Mouse (Mus musculus) heart, embryonic 16.5 days (tissue): Measurements from ENCODE around the gene Ppp2r5c. TPM values are rescaled to one million over a fixed set of nuclear protein-coding genes. Genes with fewer than 3 reads are reported as not detected.

Source experiments
- ATAC-seq: fragments of 200-750 bp; cut with Nextera tagmentation; replicated peaks from 2 replicates; pipeline ENCODE4 v1.8.0; 2017; ENCODE audit warnings: moderate number of reproducible peaks; ENCODE audit not compliant: insufficient read depth, low FRiP score; ENCODE audit errors: extremely low read depth
- H3K27ac ChIP-seq: fragments of 300-500 bp; sonication (generic); 2 replicates; pipeline ENCODE4 v1.5.1; 2014; ENCODE audit warnings: mild to moderate bottlenecking, low read length, control low read depth, moderate library complexity
- H3K27me3 ChIP-seq: fragments of 300-500 bp; sonication (generic); 2 replicates; pipeline ENCODE4 v1.6.1; 2014; ENCODE audit warnings: low read length, mixed read lengths; ENCODE audit not compliant: control insufficient read depth, insufficient read depth
- H3K36me3 ChIP-seq: fragments of 300-500 bp; sonication (generic); 2 replicates; pipeline ENCODE4 v1.6.1; 2014; ENCODE audit not compliant: control insufficient read depth, insufficient read depth
- H3K4me1 ChIP-seq: fragments of 300-500 bp; sonication (generic); 2 replicates; pipeline ENCODE4 v1.6.1; 2014; ENCODE audit warnings: low read length, mixed read lengths; ENCODE audit not compliant: control insufficient read depth, insufficient read depth
- H3K4me2 ChIP-seq: fragments of 300-500 bp; sonication (generic); 2 replicates; pipeline ENCODE4 v1.6.1; 2014; ENCODE audit warnings: low read depth, mild to moderate bottlenecking, control low read depth, low read length
- H3K4me3 ChIP-seq: fragments of 300-500 bp; sonication (generic); 2 replicates; pipeline ENCODE4 v1.5.1; 2014; ENCODE audit warnings: mild to moderate bottlenecking, control low read depth, low read length
- H3K9ac ChIP-seq: fragments of 300-500 bp; sonication (generic); 2 replicates; pipeline ENCODE4 v1.6.1; 2014; ENCODE audit warnings: low read length, control low read depth
- H3K9me3 ChIP-seq: fragments of 300-500 bp; sonication (generic); replicated peaks from 2 replicates; pipeline ENCODE4 v1.6.1; 2016; ENCODE audit warnings: low read length; ENCODE audit not compliant: control insufficient read depth
- WGBS: fragments of 180-500 bp; shearing (Covaris S2); extraction: QIAGEN DNeasy Blood & Tissue Kit; methylation state at CpG from one replicate; pipeline ENCODE4 v1.1.7; 2014; 5-methylcytosine and 5-hydroxymethylcytosine counted together
- polyA plus RNA-seq: library from polyadenylated mRNA; unstranded; fragments of >200 nt; fragmentation: Nextera tagmentation; extraction: Ambion mirVana; gene quantifications from 2 replicates; pipeline ENCODE4 v1.2.1, GENCODE M21; 2015

The Ppp2r5c gene
- polyA plus RNA-seq, 1 experiment from 2014 or later: 132 TPM

DNA sequence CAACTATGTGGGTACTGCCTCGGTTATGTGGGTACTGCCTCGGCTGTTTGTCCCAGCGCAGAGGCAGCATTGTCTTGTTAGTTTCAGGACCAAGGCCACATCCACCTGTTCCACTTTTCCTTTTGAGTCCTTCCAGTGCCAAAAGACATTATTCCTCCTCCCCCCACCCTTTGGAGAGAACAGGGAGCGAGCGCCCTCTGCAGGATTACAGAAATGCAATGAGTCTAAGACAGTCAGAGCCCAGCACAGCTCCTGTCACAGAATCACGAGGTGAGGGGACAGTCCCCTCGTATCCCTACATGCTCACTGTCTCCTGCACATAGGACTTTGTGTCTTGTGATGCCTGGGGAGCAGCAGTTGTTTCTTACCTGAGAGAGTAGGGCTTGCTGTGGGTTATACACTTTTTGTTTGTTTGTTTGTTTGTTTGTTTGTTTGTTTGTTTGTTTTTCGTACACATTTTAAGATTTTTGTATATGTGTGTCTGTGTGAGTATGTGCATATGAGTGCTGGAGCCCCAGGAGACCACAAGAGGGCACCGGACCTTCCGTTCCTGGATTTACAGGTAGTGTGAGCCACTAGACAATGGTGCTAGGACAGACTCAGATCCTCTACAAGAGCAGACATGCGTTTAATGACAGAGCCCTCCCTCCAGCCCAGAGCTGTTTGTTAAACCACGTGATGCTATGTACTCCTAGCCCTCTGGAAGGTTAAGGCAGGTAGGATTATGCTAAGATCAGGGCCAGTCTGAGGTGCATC, 43.2 kb downstream of the Ppp2r5c start:
- ATAC-seq: no peak
- H3K27me3 ChIP-seq: no peaks in the 10 kb centered on the region
- WGBS: 87% methylated on average over 12 of the region's 12 CpGs
- H3K9ac ChIP-seq: no peak overlapping the region
- no peak overlapping the region for H3K27ac ChIP-seq
- no peaks in the 10 kb centered on the region for H3K9me3 ChIP-seq
- H3K36me3 ChIP-seq: peaks cover 4% of the 10 kb centered on the region
- no peak overlapping the region for H3K4me3 ChIP-seq
- H3K4me1 ChIP-seq: peaks cover 40% of the 10 kb centered on the region
- no peak overlapping the region for H3K4me2 ChIP-seq

GRCm38 (mm10) chr12:110492436-110492835, 45.5 kb downstream of the Ppp2r5c start:
- H3K27ac ChIP-seq: no peak overlapping the region
- WGBS: 91% methylated on average over 5 of the region's 5 CpGs
- no peak overlapping the region for H3K4me2 ChIP-seq
- peaks cover 49% of the 10 kb centered on the region for H3K4me1 ChIP-seq
- H3K9ac ChIP-seq: no peak overlapping the region
- H3K9me3 ChIP-seq: no peaks in the 10 kb centered on the region
- ATAC-seq: no peak
- peaks cover 4% of the 10 kb centered on the region for H3K36me3 ChIP-seq
- no peak overlapping the region for H3K4me3 ChIP-seq
- no peaks in the 10 kb centered on the region for H3K27me3 ChIP-seq

GRCm38 (mm10) chr12:110493597-110494369, 46.9 kb downstream of the Ppp2r5c start:
- H3K9me3 ChIP-seq: no peaks in the 10 kb centered on the region
- H3K4me1 ChIP-seq: peaks cover 49% of the 10 kb centered on the region
- no peak overlapping the region for H3K9ac ChIP-seq
- H3K27ac ChIP-seq: peak overlapping the region; percentile 45
- no peaks in the 10 kb centered on the region for H3K27me3 ChIP-seq
- no peak overlapping the region for H3K4me2 ChIP-seq
- H3K4me3 ChIP-seq: no peak overlapping the region
- WGBS: 87% methylated on average over 13 of the region's 13 CpGs
- no peak for ATAC-seq
- peaks cover 4% of the 10 kb centered on the region for H3K36me3 ChIP-seq

DNA sequence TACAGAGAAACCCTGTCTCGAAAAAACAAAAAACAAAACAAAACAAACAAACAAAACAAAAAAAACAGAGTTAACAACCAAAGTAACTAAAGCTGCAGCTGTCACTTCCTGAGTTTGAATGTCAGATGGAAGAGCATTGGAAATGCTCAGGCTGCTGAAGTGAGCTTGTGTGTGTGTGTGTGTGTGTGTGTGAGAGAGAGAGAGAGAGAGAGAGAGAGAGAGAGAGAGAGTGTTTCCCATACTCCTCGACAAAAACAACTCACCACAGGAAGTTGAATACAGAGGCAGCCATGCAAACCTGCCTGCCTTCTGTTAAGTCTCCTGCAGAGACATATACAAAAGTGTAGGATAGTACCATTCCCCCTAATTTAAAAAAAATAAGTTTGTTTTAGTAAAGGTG, 47.9 kb downstream of the Ppp2r5c start:
- 51% methylated on average over 2 of the region's 2 CpGs for WGBS
- H3K9ac ChIP-seq: no peak overlapping the region
- H3K9me3 ChIP-seq: no peaks in the 10 kb centered on the region
- H3K4me2 ChIP-seq: no peak overlapping the region
- no peak for ATAC-seq
- no peak overlapping the region for H3K4me3 ChIP-seq
- H3K36me3 ChIP-seq: peaks cover 4% of the 10 kb centered on the region
- H3K27me3 ChIP-seq: no peaks in the 10 kb centered on the region
- peaks cover 53% of the 10 kb centered on the region for H3K4me1 ChIP-seq
- H3K27ac ChIP-seq: peak overlapping the region; percentile 35; the same call in 1 of the 2 replicates

- no peak for ATAC-seq
- WGBS: 95% methylated on average over 8 of the region's 8 CpGs
Observed at GRCm38 (mm10) chr12:110495260-110495659, 48.3 kb downstream of the Ppp2r5c start.

GRCm38 (mm10) chr12:110496016-110496415, 49.1 kb downstream of the Ppp2r5c start:
- peak overlapping the region; percentile 6; the same call in 1 of the 2 replicates for H3K4me2 ChIP-seq
- H3K4me3 ChIP-seq: no peak overlapping the region
- no peaks in the 10 kb centered on the region for H3K36me3 ChIP-seq
- H3K27me3 ChIP-seq: no peaks in the 10 kb centered on the region
- H3K27ac ChIP-seq: peak overlapping the region; percentile 74
- WGBS: 67% methylated on average over 5 of the region's 5 CpGs
- no peak for ATAC-seq
- peaks cover 56% of the 10 kb centered on the region for H3K4me1 ChIP-seq
- H3K9ac ChIP-seq: peak overlapping the region; percentile 2; the same call in 1 of the 2 replicates
- H3K9me3 ChIP-seq: no peaks in the 10 kb centered on the region

More at GRCm38 (mm10) chr12:110495260-110495659, 48.3 kb downstream of the Ppp2r5c start:
- Histone ChIP-seq H3K36me3 (peaks cover 3% of the 10 kb centered on the region), H3K4me3 (no peak overlapping the region), H3K4me2 (no peak overlapping the region), H3K27me3 (no peaks in the 10 kb centered on the region), H3K9me3 (no peaks in the 10 kb centered on the region), H3K4me1 (peaks cover 54% of the 10 kb centered on the region), H3K27ac (peak overlapping the region; percentile 35; the same call in 1 of the 2 replicates), H3K9ac (no peak overlapping the region)

- 26% methylated on average over 3 of the region's 3 CpGs for WGBS
- H3K4me1 ChIP-seq: peaks cover 62% of the 10 kb centered on the region
- no peak overlapping the region; the same call in 1 of the 2 replicates for H3K9ac ChIP-seq
- H3K27me3 ChIP-seq: no peaks in the 10 kb centered on the region
- H3K4me3 ChIP-seq: no peak overlapping the region
- no peak for ATAC-seq
- H3K4me2 ChIP-seq: no peak overlapping the region
- no peaks in the 10 kb centered on the region for H3K9me3 ChIP-seq
- peak overlapping the region; percentile 74 for H3K27ac ChIP-seq
- no peaks in the 10 kb centered on the region for H3K36me3 ChIP-seq
Observed at GRCm38 (mm10) chr12:110497013-110497412, 50.1 kb downstream of the Ppp2r5c start.

- Histone ChIP-seq H3K4me1 (peaks cover 67% of the 10 kb centered on the region), H3K27ac (peak overlapping the region; percentile 74), H3K36me3 (no peaks in the 10 kb centered on the region), H3K4me3 (no peak overlapping the region), H3K9ac (peak overlapping the region; percentile 49), H3K4me2 (peak overlapping the region; percentile 12; the same call in 1 of the 2 replicates), H3K9me3 (no peaks in the 10 kb centered on the region), H3K27me3 (no peaks in the 10 kb centered on the region)
- 57% methylated on average over 8 of the region's 8 CpGs for WGBS
- no peak for ATAC-seq
Observed at GRCm38 (mm10) chr12:110497485-110497884, 50.6 kb downstream of the Ppp2r5c start.
